Mouse (Mus musculus) testis, adult 2 months (tissue): ENCODE measurements around the gene Aldh8a1. TPM values are rescaled to one million over a fixed set of nuclear protein-coding genes. Genes with fewer than 3 reads are reported as not detected.
A peak's percentile ranks its signal among the peaks of the same experiment; 100 is the strongest.

Source experiments
- H3K27ac ChIP-seq: fragments of 200-500 bp; 2 replicates; pipeline ENCODE4 v1.5.1; 2012; ENCODE audit warnings: low read depth, low read length; ENCODE audit not compliant: control insufficient read depth, insufficient read depth
- H3K27me3 ChIP-seq: fragments of 200-500 bp; 2 replicates; pipeline ENCODE4 v1.6.1; 2012; ENCODE audit warnings: mild to moderate bottlenecking, low read length, moderate library complexity; ENCODE audit not compliant: control insufficient read depth, insufficient read depth
- H3K36me3 ChIP-seq: fragments of 200-500 bp; 2 replicates; pipeline ENCODE4 v1.6.1; 2012; ENCODE audit warnings: mild to moderate bottlenecking, low read length; ENCODE audit not compliant: control insufficient read depth, insufficient read depth
- H3K4me1 ChIP-seq: fragments of 200-500 bp; 2 replicates; pipeline ENCODE4 v1.6.1; 2012; ENCODE audit warnings: low read length; ENCODE audit not compliant: control insufficient read depth, insufficient read depth
- H3K4me3 ChIP-seq: fragments of 200-500 bp; 2 replicates; pipeline ENCODE4 v1.5.1; 2012; ENCODE audit warnings: low read depth, mild to moderate bottlenecking, low read length, moderate library complexity, mixed read lengths; ENCODE audit not compliant: control insufficient read depth
- CTCF ChIP-seq: fragments of 200-500 bp; IDR thresholded peaks from 2 replicates; pipeline ENCODE4 v1.5.1; 2012; ENCODE audit warnings: low read depth, mild to moderate bottlenecking, inconsistent platforms, low read length, moderate library complexity; ENCODE audit not compliant: control insufficient read depth, insufficient read depth, insufficient replicate concordance
- POLR2A ChIP-seq: fragments of 200-500 bp; IDR thresholded peaks from 2 replicates; pipeline ENCODE4 v1.6.1; 2012; ENCODE audit warnings: low read depth, mild to moderate bottlenecking, inconsistent platforms, low read length, moderate library complexity; ENCODE audit not compliant: control insufficient read depth
- polyA plus RNA-seq: library from polyadenylated mRNA; depleted of rRNA; stranded (reverse); fragments of >200 nt; gene quantifications from 2 replicates; pipeline ENCODE4 v1.2.3, GENCODE M21; 2012

Gene Aldh8a1
- polyA plus RNA-seq, 1 experiment, result 1.8 TPM

- Histone ChIP-seq H3K4me3 (peak overlapping the region; percentile 85), H3K36me3 (no peaks in the 10 kb centered on the region), H3K27ac (no peak overlapping the region), H3K27me3 (no peaks in the 10 kb centered on the region), H3K4me1 (no peaks in the 10 kb centered on the region)
- TF ChIP-seq CTCF (no peak), POLR2A (peak; percentile 47; the same call in 1 of the 2 replicates)
These were observed 42.1 kb downstream of the Aldh8a1 start for GRCm38 (mm10) chr10:21419188-21419587.

GRCm38 (mm10) chr10:21420457-21421424, 43.6 kb downstream of the Aldh8a1 start:
- TF ChIP-seq CTCF (peak; percentile 70; the same call in 1 of the 2 replicates), POLR2A (no peak)
- no peaks in the 10 kb centered on the region for H3K36me3 ChIP-seq
- H3K4me3 ChIP-seq, result no peak overlapping the region
- H3K4me1 ChIP-seq, result no peaks in the 10 kb centered on the region
- no peaks in the 10 kb centered on the region for H3K27me3 ChIP-seq
- no peak overlapping the region for H3K27ac ChIP-seq

GRCm38 (mm10) chr10:21426515-21426914, 49.4 kb downstream of the Aldh8a1 start:
- TF ChIP-seq CTCF (no peak), POLR2A (no peak)
- Histone ChIP-seq H3K27me3 (no peaks in the 10 kb centered on the region), H3K36me3 (no peaks in the 10 kb centered on the region), H3K4me3 (no peak overlapping the region), H3K27ac (no peak overlapping the region), H3K4me1 (no peaks in the 10 kb centered on the region)

GRCm38 (mm10) chr10:21427996-21428395, 50.9 kb downstream of the Aldh8a1 start:
- no peak for TF ChIP-seq POLR2A
- TF ChIP-seq CTCF, result no peak
- no peaks in the 10 kb centered on the region for H3K27me3 ChIP-seq
- no peak overlapping the region for H3K4me3 ChIP-seq
- no peaks in the 10 kb centered on the region for H3K36me3 ChIP-seq
- H3K27ac ChIP-seq, result no peak overlapping the region
- no peaks in the 10 kb centered on the region for H3K4me1 ChIP-seq

- H3K4me1 ChIP-seq, result no peaks in the 10 kb centered on the region
- H3K27me3 ChIP-seq, result no peaks in the 10 kb centered on the region
- no peaks in the 10 kb centered on the region for H3K36me3 ChIP-seq
- no peak overlapping the region for H3K27ac ChIP-seq
- TF ChIP-seq POLR2A (no peak), CTCF (no peak)
- H3K4me3 ChIP-seq, result no peak overlapping the region
These were observed 62.2 kb downstream of the Aldh8a1 start for GRCm38 (mm10) chr10:21439268-21439667.

- no peaks in the 10 kb centered on the region for H3K36me3 ChIP-seq
- no peak overlapping the region for H3K4me3 ChIP-seq
- TF ChIP-seq POLR2A, result no peak
- TF ChIP-seq CTCF, result no peak
- H3K27ac ChIP-seq, result no peak overlapping the region
- no peaks in the 10 kb centered on the region for H3K4me1 ChIP-seq
- no peaks in the 10 kb centered on the region for H3K27me3 ChIP-seq
These were observed 63.9 kb downstream of the Aldh8a1 start for GRCm38 (mm10) chr10:21441020-21441419.

GRCm38 (mm10) chr10:21441690-21442089, 64.6 kb downstream of the Aldh8a1 start:
- Histone ChIP-seq H3K4me3 (no peak overlapping the region), H3K4me1 (no peaks in the 10 kb centered on the region), H3K36me3 (no peaks in the 10 kb centered on the region), H3K27ac (no peak overlapping the region), H3K27me3 (no peaks in the 10 kb centered on the region)
- TF ChIP-seq POLR2A (no peak), CTCF (no peak)
